Mouse (Mus musculus): ENCODE data around the gene Chaf1a.

Chaf1a gene

DNA sequence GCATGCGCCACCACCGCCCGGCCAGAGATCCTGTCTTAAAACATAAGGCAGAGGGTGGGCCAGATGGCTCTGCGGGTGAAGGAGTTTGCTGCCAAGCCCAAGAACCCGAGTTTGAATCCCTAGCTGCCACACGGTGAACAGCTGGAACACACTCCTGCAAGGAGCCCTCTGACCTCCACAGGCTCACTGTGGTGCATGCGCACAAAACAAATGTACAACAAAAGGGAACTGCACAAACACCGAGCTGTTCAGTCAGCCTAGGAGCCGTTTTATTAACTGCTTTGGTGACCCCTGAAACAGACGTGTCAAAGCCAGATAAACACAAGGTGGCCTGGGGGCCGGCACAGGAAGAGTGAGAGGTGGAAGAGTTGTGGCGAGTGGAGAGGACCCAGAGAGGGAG lies 79.2 kb downstream of the Chaf1a start:
- no peak for DNase-seq (ENCODE audit: low spot score in 2 of 2)

DNA sequence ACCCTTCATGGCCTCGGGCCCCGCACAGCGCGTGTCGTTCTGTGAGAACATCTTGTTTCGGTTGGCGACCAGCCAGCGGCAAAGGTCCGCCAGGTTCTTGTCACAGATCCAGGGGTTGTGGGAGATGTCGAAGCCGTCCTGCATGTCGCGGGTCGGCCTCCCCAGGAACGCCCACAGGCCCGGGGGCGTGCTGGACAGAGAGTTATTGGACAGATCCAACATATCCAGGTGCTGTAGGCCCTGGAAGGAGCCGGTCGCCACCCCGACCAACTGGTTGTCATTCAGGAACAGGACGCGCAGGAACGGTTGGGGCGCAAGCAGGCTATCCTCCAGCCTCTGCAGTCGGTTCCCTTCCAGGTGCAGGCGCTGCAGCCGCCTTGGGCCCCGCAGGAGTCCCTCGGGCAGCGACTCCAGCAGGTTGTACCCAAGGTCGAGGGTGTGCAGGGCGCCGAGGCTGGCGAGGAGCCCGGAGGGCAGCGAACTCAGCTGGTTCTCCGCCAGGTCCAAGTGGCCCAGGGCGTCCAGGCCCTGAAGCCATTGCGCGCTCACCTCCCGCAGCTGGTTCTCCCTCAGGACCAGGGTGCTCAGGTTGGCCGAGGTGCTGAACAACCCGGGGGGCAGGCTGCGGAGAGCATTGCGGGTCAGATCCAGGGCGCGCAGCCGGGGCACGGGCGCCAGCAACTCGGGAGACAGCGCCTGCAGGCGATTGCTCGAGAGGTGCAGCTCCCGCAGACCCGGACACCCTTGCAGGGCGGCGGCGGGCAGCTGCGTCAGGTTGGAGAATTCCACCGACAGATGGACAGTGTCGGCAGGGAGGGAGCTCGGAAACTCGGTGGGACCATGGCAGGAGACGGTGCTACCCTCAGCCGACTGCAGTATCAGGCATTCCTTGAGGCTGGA lies 80.0 kb downstream of the Chaf1a start:
- DNase-seq (ENCODE audit: low spot score in 2 of 2), result no peak

DNA sequence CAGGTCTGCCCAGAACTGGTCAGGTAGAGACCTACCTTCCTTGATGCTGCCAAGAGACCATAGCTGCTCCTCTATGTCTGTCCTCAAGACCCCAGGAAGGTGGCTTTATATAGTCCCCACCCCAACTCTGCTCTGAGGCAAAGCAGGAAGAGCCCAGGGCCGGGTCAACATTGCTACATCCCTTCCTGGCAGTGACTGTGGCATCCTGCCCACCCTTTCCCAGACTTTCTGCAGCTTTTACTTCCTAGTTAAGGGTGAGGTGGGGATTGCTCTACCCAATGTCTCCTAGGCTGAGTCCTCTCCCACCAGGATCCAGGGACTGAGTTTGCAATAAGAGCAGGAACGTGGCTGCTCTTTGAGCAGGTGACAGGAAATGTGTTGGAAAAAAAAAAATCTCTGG lies 81.6 kb downstream of the Chaf1a start, which contains the start of gene Lrg1:
Gene Lrg1, minus strand, starts transcription at position 176 of the 400 bp plus-strand sequence.
- no peak for DNase-seq (ENCODE audit: low spot score in 2 of 2)

All from spleen, postnatal 14 days (tissue).